Mouse (Mus musculus) frontal cortex, postnatal 14 days (tissue): ENCODE data around the gene Gm5891.
"Not testable (repeated sequence)": the region's sequence is repeated elsewhere in the genome, so short reads cannot be mapped to it uniquely, and the experiment has no call there.

Experiments used
- DNase-seq, 2 experiments: peaks; one replicate each; pipeline ENCODE4 v3.0.0; 2022; ENCODE audit warnings: low spot score in 2 of 2

Gm5891 gene

DNA sequence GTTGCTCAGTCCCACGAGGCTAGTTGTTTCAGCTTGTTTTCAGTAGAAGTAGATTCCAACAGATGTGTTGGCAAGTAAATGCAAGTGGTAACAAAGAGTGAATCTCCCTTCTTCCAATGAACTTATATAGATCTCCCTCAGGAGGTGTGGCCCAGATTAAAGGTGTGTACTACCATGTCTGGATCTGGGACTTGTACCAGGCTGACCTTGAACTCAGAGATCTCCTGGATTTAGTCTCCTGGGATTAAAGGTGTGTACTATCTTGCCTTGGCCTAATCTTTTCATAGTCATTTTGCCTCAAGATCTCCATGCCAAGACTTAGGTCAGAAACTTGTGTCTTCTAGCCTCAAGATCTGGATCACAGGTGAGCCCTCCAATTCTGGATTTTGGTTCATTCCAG, at the start of gene Gm5891:
Gene Gm5891, minus strand, starts transcription at position 101 of the 400 bp plus-strand sequence.
- DNase-seq = not testable (repeated sequence)
